Mouse (Mus musculus) spleen, adult 2 months (tissue): ENCODE measurements around the gene Ispd. TPM values are rescaled to one million over a fixed set of nuclear protein-coding genes. Genes with fewer than 3 reads are reported as not detected.
"Not testable (repeated sequence)": the region's sequence is repeated elsewhere in the genome, so short reads cannot be mapped to it uniquely, and the experiment has no call there.

Experiments
- DNase-seq, 2 experiments: peaks; one replicate each; pipeline versions ENCODE4 v3.0.0 to v3.0.0-alpha.2; 2012 to 2021; ENCODE audit warnings: low spot score in 2 of 2, low read depth in 1 of 2
- H3K27ac ChIP-seq: fragments of 200-500 bp; 2 replicates; pipeline ENCODE4 v1.5.1; 2012; ENCODE audit warnings: low read length, inconsistent platforms; ENCODE audit not compliant: insufficient read depth
- H3K27me3 ChIP-seq: fragments of 200-500 bp; 2 replicates; pipeline ENCODE4 v1.6.1; 2012; ENCODE audit warnings: mild to moderate bottlenecking, moderate library complexity, low read length, inconsistent platforms; ENCODE audit not compliant: control insufficient read depth, insufficient read depth
- H3K36me3 ChIP-seq: fragments of 200-500 bp; 2 replicates; pipeline ENCODE4 v1.6.1; 2012; ENCODE audit warnings: mild to moderate bottlenecking, low read length, inconsistent platforms; ENCODE audit not compliant: control insufficient read depth, insufficient read depth
- H3K4me1 ChIP-seq: fragments of 200-500 bp; 2 replicates; pipeline ENCODE4 v1.6.1; 2011; ENCODE audit warnings: inconsistent platforms; ENCODE audit not compliant: control insufficient read depth, insufficient read depth, insufficient read length
- H3K4me3 ChIP-seq: fragments of 200-500 bp; 2 replicates; pipeline ENCODE4 v1.5.1; 2011; ENCODE audit warnings: mild to moderate bottlenecking, inconsistent platforms; ENCODE audit not compliant: insufficient read depth, insufficient read length; ENCODE audit errors: extremely low read depth
- CTCF ChIP-seq: fragments of 200-500 bp; IDR thresholded peaks from 2 replicates; pipeline ENCODE4 v1.5.1; 2011; ENCODE audit warnings: mild to moderate bottlenecking, inconsistent platforms; ENCODE audit not compliant: insufficient read depth, insufficient read length, insufficient replicate concordance; ENCODE audit errors: extremely low read depth
- POLR2A ChIP-seq: fragments of 200-500 bp; IDR thresholded peaks from 2 replicates; pipeline ENCODE4 v1.6.1; 2011; ENCODE audit warnings: low read depth, low read length, inconsistent platforms
- WGBS: fragments of 180-500 bp; shearing (Covaris S2); methylation state at CpG from one replicate; pipeline ENCODE4 v1.1.7; 2018; 5-methylcytosine and 5-hydroxymethylcytosine counted together
- polyA plus RNA-seq: library from polyadenylated mRNA; depleted of rRNA; stranded (reverse); fragments of >200 nt; gene quantifications from 2 replicates; pipeline ENCODE4 v1.2.3, GENCODE M21; 2012

Ispd gene
- polyA plus RNA-seq, 1 experiment = 0.54 TPM

- peak; percentile 17; the same call in 1 of the 2 replicates for TF ChIP-seq CTCF
- no peak for TF ChIP-seq POLR2A
These were observed 7.8 kb upstream of the Ispd start for GRCm38 (mm10) chr12:36373237-36373998.

GRCm38 (mm10) chr12:36376391-36376790, 4.9 kb upstream of the Ispd start:
- not testable (repeated sequence) for DNase-seq, H3K4me3 ChIP-seq, H3K4me1 ChIP-seq, H3K27ac ChIP-seq, H3K36me3 ChIP-seq, H3K27me3 ChIP-seq
- WGBS = 96% methylated on average over 3 of the region's 4 CpGs

More at GRCm38 (mm10) chr12:36373237-36373998, 7.8 kb upstream of the Ispd start:
- Histone ChIP-seq H3K4me1 (no peaks in the 10 kb centered on the region), H3K27ac (no peak overlapping the region), H3K27me3 (no peaks in the 10 kb centered on the region), H3K4me3 (no peak overlapping the region), H3K36me3 (no peaks in the 10 kb centered on the region)
- DNase-seq = no peak
- WGBS = 65% methylated on average over 4 of the region's 4 CpGs

- WGBS = 70% methylated on average over 3 of the region's 3 CpGs
- Histone ChIP-seq H3K4me3 (no peak overlapping the region), H3K27ac (no peak overlapping the region), H3K36me3 (no peaks in the 10 kb centered on the region), H3K4me1 (no peaks in the 10 kb centered on the region; the same call in none of the 2 replicates), H3K27me3 (no peaks in the 10 kb centered on the region)
- DNase-seq = no peak
- no peak for TF ChIP-seq POLR2A
- no peak for TF ChIP-seq CTCF
These were observed 996 bp upstream of the Ispd start for GRCm38 (mm10) chr12:36380254-36380653.

DNA sequence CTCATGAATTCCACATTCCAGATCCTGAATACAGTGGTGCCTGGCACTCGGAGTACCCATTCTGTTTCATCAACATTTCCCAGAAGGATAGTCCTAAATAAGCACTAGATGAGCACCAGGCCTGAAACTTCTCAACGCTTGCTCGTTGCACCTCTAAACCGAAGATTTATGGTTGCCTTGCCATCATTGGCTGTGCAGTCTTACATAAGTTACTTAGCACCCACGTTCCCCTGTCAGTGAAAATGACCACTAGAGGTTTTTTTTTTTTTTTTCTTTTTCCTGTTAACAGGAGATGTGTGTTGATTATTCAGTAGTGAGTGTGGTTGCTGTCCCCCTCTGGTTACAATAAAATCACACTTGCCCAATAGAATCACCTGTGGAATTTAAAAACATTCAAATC, 444 bp upstream of the Ispd start:
- no peak for DNase-seq
- H3K4me1 ChIP-seq = no peaks in the 10 kb centered on the region; the same call in none of the 2 replicates
- TF ChIP-seq POLR2A (no peak), CTCF (no peak)
- 65% methylated on average over 5 of the region's 5 CpGs for WGBS
- H3K27me3 ChIP-seq = no peaks in the 10 kb centered on the region
- no peak overlapping the region for H3K4me3 ChIP-seq
- H3K27ac ChIP-seq = no peak overlapping the region
- no peaks in the 10 kb centered on the region for H3K36me3 ChIP-seq

DNA sequence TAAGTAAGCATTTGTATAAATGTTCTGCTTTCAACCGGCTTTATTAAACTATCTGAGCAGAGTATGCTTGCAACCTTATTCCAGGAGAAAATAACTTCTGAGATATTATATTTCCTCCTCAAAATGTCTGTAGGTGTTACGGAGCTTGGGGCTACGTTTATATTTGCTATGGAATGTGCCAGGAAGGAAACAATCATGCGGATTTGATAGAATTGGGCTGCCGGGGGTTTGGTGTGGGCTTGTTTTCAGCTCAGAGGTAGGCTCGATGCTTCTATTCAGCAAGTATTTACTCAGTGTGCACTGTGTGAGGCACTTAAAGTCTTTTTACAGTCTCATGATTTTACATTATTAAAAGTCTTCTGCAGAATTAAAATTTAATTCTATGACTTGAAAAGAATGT, 4.1 kb downstream of the Ispd start:
- Histone ChIP-seq H3K4me3 (no peak overlapping the region), H3K36me3 (no peaks in the 10 kb centered on the region), H3K27ac (no peak overlapping the region), H3K27me3 (no peaks in the 10 kb centered on the region), H3K4me1 (no peaks in the 10 kb centered on the region; the same call in none of the 2 replicates)
- TF ChIP-seq POLR2A (no peak), CTCF (no peak)
- 90% methylated on average over 6 of the region's 6 CpGs for WGBS
- no peak for DNase-seq

DNA sequence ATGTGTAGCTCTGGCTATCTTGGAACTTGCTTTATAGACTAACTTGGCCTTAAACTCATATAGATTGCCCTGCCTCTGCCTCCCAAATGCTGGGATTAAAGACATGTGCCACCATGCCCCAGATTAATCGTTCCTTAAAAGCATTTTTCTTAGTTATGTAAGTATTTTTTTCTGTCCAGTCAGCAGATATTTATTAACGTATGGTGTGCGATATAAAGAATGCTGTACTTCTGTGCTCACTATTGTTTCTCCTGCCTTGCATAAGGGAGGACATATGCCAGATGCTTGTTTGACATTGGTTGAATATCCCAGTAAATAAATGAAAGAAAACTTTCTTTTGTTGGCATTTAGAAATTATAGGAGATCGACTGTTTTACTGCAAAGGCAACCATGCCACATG, 5.7 kb downstream of the Ispd start:
- H3K4me1 ChIP-seq = no peaks in the 10 kb centered on the region; the same call in 1 of the 2 replicates
- TF ChIP-seq CTCF (no peak), POLR2A (no peak)
- no peaks in the 10 kb centered on the region for H3K36me3 ChIP-seq
- H3K4me3 ChIP-seq = no peak overlapping the region
- no peaks in the 10 kb centered on the region for H3K27me3 ChIP-seq
- DNase-seq = no peak
- 89% methylated on average over 4 of the region's 4 CpGs for WGBS
- H3K27ac ChIP-seq = no peak overlapping the region

DNA sequence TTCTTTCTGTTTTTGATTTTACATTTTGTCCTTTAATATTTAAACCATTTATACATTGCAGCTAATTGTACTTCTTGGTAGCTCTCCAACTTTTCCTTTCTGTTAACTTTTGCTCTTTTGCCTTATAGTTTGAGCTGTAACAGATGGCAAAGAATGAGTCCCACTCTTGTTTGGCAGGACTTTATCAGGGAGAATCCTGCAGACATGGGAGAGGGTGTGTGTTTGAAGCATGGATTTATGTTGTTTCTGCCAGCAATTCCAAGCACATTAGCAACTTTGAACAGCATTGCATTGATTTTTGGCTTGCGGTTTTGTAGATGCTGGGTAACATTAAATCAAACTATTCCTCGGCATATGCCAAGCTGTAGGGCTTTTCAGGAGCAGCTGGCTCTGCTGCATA, 13.9 kb downstream of the Ispd start:
- Histone ChIP-seq H3K27ac (no peak overlapping the region), H3K4me1 (no peaks in the 10 kb centered on the region), H3K27me3 (no peaks in the 10 kb centered on the region), H3K4me3 (no peak overlapping the region), H3K36me3 (no peaks in the 10 kb centered on the region)
- no peak for DNase-seq
- TF ChIP-seq CTCF (no peak), POLR2A (no peak)
- 86% methylated on average over 2 of the region's 2 CpGs for WGBS
